Mouse (Mus musculus) kidney, embryonic 16.5 days (tissue): ENCODE data around the gene Pheta1. TPM values are rescaled to one million over a fixed set of nuclear protein-coding genes. Genes with fewer than 3 reads are reported as not detected.
A peak's percentile ranks its signal among the peaks of the same experiment; 100 is the strongest.

ENCODE experiments used
- ATAC-seq: fragments of 200-750 bp; cut with Nextera tagmentation; 2 replicates; pipeline ENCODE4 v1.8.0; 2017; ENCODE audit warnings: moderate TSS enrichment; ENCODE audit not compliant: low FRiP score, low TSS enrichment
- H3K27ac ChIP-seq: fragments of 300-500 bp; sonication (generic); 2 replicates; pipeline ENCODE4 v1.5.1; 2014; ENCODE audit warnings: low read length
- H3K27me3 ChIP-seq: fragments of 300-500 bp; sonication (generic); 2 replicates; pipeline ENCODE4 v1.6.1; 2014; ENCODE audit warnings: low read length, control low read depth, mixed read lengths; ENCODE audit not compliant: insufficient read depth
- H3K36me3 ChIP-seq: fragments of 300-500 bp; sonication (generic); 2 replicates; pipeline ENCODE4 v1.6.1; 2014; ENCODE audit warnings: low read length, control low read depth, mixed read lengths; ENCODE audit not compliant: insufficient read depth
- H3K4me1 ChIP-seq: fragments of 300-500 bp; sonication (generic); 2 replicates; pipeline ENCODE4 v1.6.1; 2014; ENCODE audit warnings: low read length, control low read depth, mixed read lengths; ENCODE audit not compliant: insufficient read depth
- H3K4me2 ChIP-seq: fragments of 300-500 bp; sonication (generic); replicated peaks from 2 replicates; pipeline ENCODE4 v1.6.1; 2014; ENCODE audit warnings: low read depth, low read length
- H3K4me3 ChIP-seq: fragments of 300-500 bp; sonication (generic); 2 replicates; pipeline ENCODE4 v1.5.1; 2014; ENCODE audit warnings: mild to moderate bottlenecking, low read length
- H3K9ac ChIP-seq: fragments of 300-500 bp; sonication (generic); replicated peaks from 2 replicates; pipeline ENCODE4 v1.6.1; 2014; ENCODE audit warnings: low read length
- H3K9me3 ChIP-seq: fragments of 300-500 bp; sonication (generic); 2 replicates; pipeline ENCODE4 v1.6.1; 2016; ENCODE audit warnings: low read length, control low read depth
- WGBS: fragments of 180-500 bp; shearing (Covaris S2); extraction: QIAGEN DNeasy Blood & Tissue Kit; methylation state at CpG from one replicate; pipeline ENCODE4 v1.1.7; 2014; 5-methylcytosine and 5-hydroxymethylcytosine counted together
- polyA plus RNA-seq: library from polyadenylated mRNA; unstranded; fragments of >200 nt; fragmentation: Nextera tagmentation; extraction: Ambion mirVana; gene quantifications from 2 replicates; pipeline ENCODE4 v1.2.1, GENCODE M21; 2015

Pheta1 gene
- polyA plus RNA-seq, 1 experiment from 2014 or later: 33.2 TPM

DNA sequence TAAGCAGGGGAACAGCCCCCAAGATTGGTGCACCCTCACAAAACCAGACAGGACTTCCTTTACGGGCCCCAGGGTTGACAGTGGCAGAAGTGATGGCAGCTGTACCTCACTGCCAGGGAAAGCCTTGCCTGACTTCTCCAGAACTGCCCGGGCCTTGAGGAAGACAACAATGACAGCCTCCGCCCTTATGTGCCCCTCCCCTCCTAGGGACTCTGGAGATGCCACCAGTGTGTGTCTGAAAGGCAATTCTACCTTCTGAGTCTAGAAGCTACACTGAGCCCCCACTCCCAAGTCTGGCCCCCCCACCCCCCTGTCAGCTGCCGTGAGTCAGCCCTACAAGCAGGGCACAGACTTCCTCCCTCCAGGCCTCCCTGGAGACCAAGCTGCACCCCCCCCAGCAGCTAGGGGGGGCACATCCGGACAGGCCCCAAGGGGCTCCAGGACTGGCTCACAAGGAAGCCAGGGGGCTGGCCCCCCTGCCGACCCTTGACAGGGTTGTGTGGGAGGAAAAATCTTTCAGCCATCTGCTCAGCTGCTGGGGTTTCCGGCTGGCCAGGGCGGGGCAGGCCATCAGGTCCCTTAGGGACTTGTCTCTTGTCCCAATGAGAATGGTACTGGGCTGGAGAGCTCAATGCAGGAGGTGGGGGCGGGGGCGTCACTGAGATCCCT, 15.1 kb upstream of the Pheta1 start:
- H3K9ac ChIP-seq: peak overlapping the region; percentile 38; the same call in 1 of the 2 replicates
- 19% methylated on average over 10 of the region's 10 CpGs for WGBS
- H3K4me3 ChIP-seq: peak overlapping the region; percentile 87
- no peaks in the 10 kb centered on the region for H3K27me3 ChIP-seq
- no peaks in the 10 kb centered on the region for H3K36me3 ChIP-seq
- H3K4me1 ChIP-seq: peaks cover 59% of the 10 kb centered on the region
- peak overlapping the region; percentile 97 for H3K4me2 ChIP-seq
- H3K9me3 ChIP-seq: no peaks in the 10 kb centered on the region
- H3K27ac ChIP-seq: peak overlapping the region; percentile 88
- peak; percentile 20 for ATAC-seq

- no peak overlapping the region; the same call in 1 of the 2 replicates for H3K9ac ChIP-seq
- 54% methylated on average over 7 of the region's 7 CpGs for WGBS
- H3K4me2 ChIP-seq: peak overlapping the region; percentile 97
- H3K27ac ChIP-seq: peak overlapping the region; percentile 88
- peak overlapping the region; percentile 87 for H3K4me3 ChIP-seq
- ATAC-seq: no peak
- H3K36me3 ChIP-seq: no peaks in the 10 kb centered on the region
- H3K9me3 ChIP-seq: no peaks in the 10 kb centered on the region
- peaks cover 59% of the 10 kb centered on the region for H3K4me1 ChIP-seq
- H3K27me3 ChIP-seq: no peaks in the 10 kb centered on the region
These were observed 14.6 kb upstream of the Pheta1 start for GRCm38 (mm10) chr5:121834241-121834606.

DNA sequence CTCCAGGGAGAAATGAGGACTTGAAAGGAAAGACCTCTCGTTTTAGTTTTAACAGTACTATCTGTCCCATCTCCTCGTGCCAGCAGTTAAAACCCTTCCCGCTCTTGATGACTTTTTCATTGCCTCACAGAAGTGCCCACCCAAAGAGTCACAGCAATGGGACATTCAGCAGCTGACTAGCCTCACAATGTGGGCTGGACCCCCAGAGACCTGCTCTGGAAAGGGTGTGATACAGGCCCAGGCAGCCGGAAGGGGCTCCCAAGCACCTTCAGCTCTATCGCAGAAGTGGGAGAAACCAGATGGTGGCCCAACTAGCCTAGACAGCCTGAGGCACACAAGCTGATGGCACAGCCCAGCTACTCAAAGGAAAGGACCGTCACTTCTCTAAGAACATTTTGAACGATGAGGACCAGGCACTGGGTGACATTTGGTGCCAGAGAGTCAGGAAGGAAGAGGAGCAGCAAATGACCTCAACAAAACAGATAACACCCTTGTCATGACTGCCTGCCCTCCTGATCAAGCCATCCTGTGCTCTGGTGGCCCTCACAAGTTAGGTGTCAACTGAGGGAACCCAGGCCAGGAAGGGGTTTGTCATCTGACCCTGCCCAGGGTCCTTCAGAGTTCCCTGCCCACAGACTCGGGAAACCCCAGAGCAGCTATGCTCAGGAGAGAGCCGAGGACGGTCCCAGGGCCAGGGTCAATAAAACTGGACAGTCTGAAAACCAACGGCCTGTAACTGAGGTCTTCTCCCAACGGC, 13.6 kb upstream of the Pheta1 start:
- Histone ChIP-seq H3K9ac (peak overlapping the region; percentile 80), H3K36me3 (no peaks in the 10 kb centered on the region), H3K4me3 (peak overlapping the region; percentile 87), H3K4me1 (peaks cover 61% of the 10 kb centered on the region), H3K27ac (peak overlapping the region; percentile 88), H3K27me3 (no peaks in the 10 kb centered on the region), H3K4me2 (peak overlapping the region; percentile 97), H3K9me3 (no peaks in the 10 kb centered on the region)
- WGBS: 10% methylated on average over 12 of the region's 12 CpGs
- ATAC-seq: no peak

DNA sequence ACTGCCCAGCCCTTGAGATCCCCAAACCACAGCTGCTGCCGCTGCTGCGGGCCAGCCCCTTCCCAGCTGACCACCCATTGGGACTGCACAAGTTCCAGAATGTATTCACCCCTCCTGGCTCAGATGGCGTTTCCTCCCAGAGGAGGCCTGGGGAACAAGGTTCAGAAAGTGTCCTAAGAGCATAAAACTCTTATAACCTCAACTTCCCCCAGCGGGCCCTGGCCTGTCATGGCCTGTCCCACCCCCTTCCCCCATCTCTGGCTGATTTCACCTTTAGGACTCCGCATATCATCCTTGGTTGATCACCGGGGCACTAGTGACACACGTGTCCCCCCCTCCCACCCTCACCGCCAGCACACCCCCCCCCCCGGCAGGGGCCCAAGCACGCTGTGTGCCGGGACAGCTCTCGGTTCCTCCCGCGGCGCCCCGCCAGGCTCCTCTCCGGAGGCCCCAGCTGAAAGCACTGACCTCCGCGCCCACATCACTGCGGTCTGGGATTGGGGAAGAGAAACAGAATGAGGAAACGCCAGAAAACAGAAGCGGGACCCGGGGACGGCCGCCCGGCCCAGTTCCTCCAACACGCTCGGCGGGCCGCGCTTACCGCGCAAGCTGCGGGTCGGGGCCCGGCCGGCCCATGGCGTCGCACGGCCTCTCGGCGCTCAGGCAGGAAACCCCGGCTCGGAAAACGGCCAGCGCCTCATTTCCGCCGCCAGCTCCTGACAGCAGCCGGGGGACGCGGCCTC, 12.7 kb upstream of the Pheta1 start:
- H3K36me3 ChIP-seq: no peaks in the 10 kb centered on the region
- peak overlapping the region; percentile 80 for H3K9ac ChIP-seq
- H3K4me1 ChIP-seq: peaks cover 61% of the 10 kb centered on the region
- no peaks in the 10 kb centered on the region for H3K9me3 ChIP-seq
- 0% methylated on average over 44 of the region's 51 CpGs for WGBS
- no peak for ATAC-seq
- no peaks in the 10 kb centered on the region for H3K27me3 ChIP-seq
- peak overlapping the region; percentile 97 for H3K4me2 ChIP-seq
- peak overlapping the region; percentile 88 for H3K27ac ChIP-seq
- peak overlapping the region; percentile 87 for H3K4me3 ChIP-seq

- no peaks in the 10 kb centered on the region for H3K27me3 ChIP-seq
- peak overlapping the region; percentile 88 for H3K27ac ChIP-seq
- peak overlapping the region; percentile 87 for H3K4me3 ChIP-seq
- peak overlapping the region; percentile 97 for H3K4me2 ChIP-seq
- H3K9me3 ChIP-seq: no peaks in the 10 kb centered on the region
- peaks cover 59% of the 10 kb centered on the region for H3K4me1 ChIP-seq
- peak overlapping the region; percentile 80 for H3K9ac ChIP-seq
- ATAC-seq: peak; percentile 77
- under 1% methylated on average over 70 of the region's 77 CpGs for WGBS
- no peaks in the 10 kb centered on the region for H3K36me3 ChIP-seq
These were observed 11.9 kb upstream of the Pheta1 start for GRCm38 (mm10) chr5:121836692-121837415.

- 1% methylated on average over 34 of the region's 35 CpGs for WGBS
- peak within 1 kb of the TSS; percentile 88 for H3K27ac ChIP-seq
- H3K4me1 ChIP-seq: peaks cover 59% of the 10 kb centered on the region
- H3K4me3 ChIP-seq: peak within 1 kb of the TSS; percentile 87
- H3K9ac ChIP-seq: peak within 1 kb of the TSS; percentile 80
- peak within 1 kb of the TSS; percentile 97 for H3K4me2 ChIP-seq
- no peaks in the 10 kb centered on the region for H3K36me3 ChIP-seq
- H3K27me3 ChIP-seq: no peaks in the 10 kb centered on the region
- H3K9me3 ChIP-seq: no peaks in the 10 kb centered on the region
- ATAC-seq: no peak; the same call in 1 of the 2 replicates
These were observed 11.1 kb upstream of the Pheta1 start, which contains the start of gene Sh2b3 for GRCm38 (mm10) chr5:121837441-121838340. TSS of gene Sh2b3 (minus strand) at chr5:121837646.

GRCm38 (mm10) chr5:121838341-121839127, 10.2 kb upstream of the Pheta1 start:
- Histone ChIP-seq H3K4me3 (peak overlapping the region; percentile 87), H3K9me3 (no peaks in the 10 kb centered on the region), H3K27me3 (peaks cover 5% of the 10 kb centered on the region; the same call in 1 of the 2 replicates), H3K4me2 (peak overlapping the region; percentile 97), H3K27ac (peak overlapping the region; percentile 85), H3K36me3 (no peaks in the 10 kb centered on the region), H3K4me1 (peaks cover 58% of the 10 kb centered on the region), H3K9ac (peak overlapping the region; percentile 51)
- 2% methylated on average over 46 of the region's 46 CpGs for WGBS
- no peak for ATAC-seq

DNA sequence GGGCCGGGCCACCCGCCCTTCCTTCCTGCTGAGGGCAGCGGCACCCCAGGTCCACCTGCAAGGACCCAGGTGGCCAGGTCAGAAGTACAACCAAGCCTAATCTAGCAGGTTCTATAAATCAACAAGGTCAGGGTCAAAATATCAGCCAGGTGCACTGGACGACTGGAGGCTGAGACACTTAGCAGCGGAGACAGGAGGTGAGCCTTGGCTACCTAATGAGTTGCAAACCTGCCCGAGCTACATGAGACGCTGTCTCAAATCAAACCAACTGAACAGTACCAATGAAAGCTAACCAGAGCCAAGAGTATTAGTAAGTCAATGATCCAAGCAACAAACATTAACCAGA, 9.7 kb upstream of the Pheta1 start:
- H3K36me3 ChIP-seq: no peaks in the 10 kb centered on the region
- H3K27ac ChIP-seq: peak overlapping the region; percentile 85
- peak overlapping the region; percentile 87 for H3K4me3 ChIP-seq
- ATAC-seq: no peak
- WGBS: 20% methylated on average over 7 of the region's 7 CpGs
- peaks cover 9% of the 10 kb centered on the region; the same call in 1 of the 2 replicates for H3K27me3 ChIP-seq
- H3K9me3 ChIP-seq: no peaks in the 10 kb centered on the region
- H3K4me1 ChIP-seq: peaks cover 57% of the 10 kb centered on the region
- peak overlapping the region; percentile 97 for H3K4me2 ChIP-seq
- H3K9ac ChIP-seq: peak overlapping the region; percentile 51
